Mouse (Mus musculus) MEL (cell line): ENCODE measurements around the gene Gm15155. TPM values are rescaled to one million over a fixed set of nuclear protein-coding genes. Genes with fewer than 3 reads are reported as not detected.

Experiments used
- DNase-seq: peaks from one replicate; pipeline ENCODE4 v3.0.0; 2011; ENCODE audit warnings: low read depth, low spot score
- H3K27ac ChIP-seq: 2 replicates; pipeline ENCODE4 v1.5.1; 2012; ENCODE audit warnings: low read depth, mild to moderate bottlenecking, control low read depth, low read length, moderate library complexity; ENCODE audit not compliant: control insufficient read depth
- H3K27me3 ChIP-seq, 2 experiments: fragments of 150-350 bp in 1 of 2; sonication (generic) in 1 of 2; 2 replicates each; pipeline ENCODE4 v1.6.1; 2012; ENCODE audit warnings: low read length in 2 of 2, mild to moderate bottlenecking in 2 of 2, improper control_type of control experiment in 1 of 2, moderate library complexity in 1 of 2; ENCODE audit not compliant: insufficient read depth in 2 of 2, control insufficient read depth in 1 of 2
- H3K36me3 ChIP-seq, 2 experiments: 2 replicates each; pipeline ENCODE4 v1.6.1; 2012 to 2014; ENCODE audit warnings: low read length in 2 of 2, improper control_type of control experiment in 1 of 2, inconsistent platforms in 1 of 2, mild to moderate bottlenecking in 1 of 2; ENCODE audit not compliant: insufficient read depth in 2 of 2, control insufficient read depth in 1 of 2
- H3K4me1 ChIP-seq, 2 experiments: fragments of 150-350 bp in 1 of 2; sonication (generic) in 1 of 2; 2 replicates each; pipeline ENCODE4 v1.6.1; 2012; ENCODE audit warnings: low read length in 2 of 2, improper control_type of control experiment in 1 of 2, mild to moderate bottlenecking in 1 of 2; ENCODE audit not compliant: insufficient read depth in 2 of 2, control insufficient read depth in 1 of 2
- H3K4me3 ChIP-seq, 2 experiments: fragments of 150-350 bp in 1 of 2; sonication (generic) in 1 of 2; 2 replicates each; pipeline ENCODE4 v1.5.1; 2012; ENCODE audit warnings: low read depth in 2 of 2, low read length in 2 of 2, mild to moderate bottlenecking in 2 of 2, moderate library complexity in 2 of 2, control low read depth in 1 of 2, improper control_type of control experiment in 1 of 2; ENCODE audit not compliant: control insufficient read depth in 1 of 2, insufficient read depth in 1 of 2
- H3K79me2 ChIP-seq: 2 replicates; pipeline ENCODE4 v1.6.1; 2012; ENCODE audit warnings: mild to moderate bottlenecking, low read length, moderate library complexity; ENCODE audit not compliant: control insufficient read depth, poor library complexity, insufficient read depth
- H3K9ac ChIP-seq: 2 replicates; pipeline ENCODE4 v1.6.1; 2012; ENCODE audit warnings: low read depth, mild to moderate bottlenecking, control low read depth, low read length, moderate library complexity; ENCODE audit not compliant: control insufficient read depth, poor library complexity, severe bottlenecking
- H3K9me3 ChIP-seq: fragments of 150-350 bp; sonication (generic); replicated peaks from 2 replicates; pipeline ENCODE4 v1.6.1; 2012; ENCODE audit warnings: mild to moderate bottlenecking, low read length, improper control_type of control experiment, moderate library complexity; ENCODE audit not compliant: insufficient read depth
- BHLHE40 ChIP-seq: IDR thresholded peaks from 2 replicates; pipeline ENCODE4 v1.6.1; 2012; ENCODE audit warnings: low read depth, mild to moderate bottlenecking, inconsistent platforms, low read length, improper control_type of control experiment, borderline replicate concordance
- CHD1 ChIP-seq: IDR thresholded peaks from 2 replicates; pipeline ENCODE4 v1.6.1; 2012; ENCODE audit warnings: low read depth, mild to moderate bottlenecking, inconsistent platforms, low read length, improper control_type of control experiment
- CHD2 ChIP-seq: IDR thresholded peaks from 2 replicates; pipeline ENCODE4 v1.6.1; 2011; ENCODE audit warnings: low read length, improper control_type of control experiment
- CTCF ChIP-seq, 3 experiments: IDR thresholded peaks in 2 of 3; conservative IDR thresholded peaks in 1 of 3; 2 replicates each; pipeline ENCODE4 v1.5.1; 2011 to 2012; ENCODE audit warnings: low read length in 3 of 3, low read depth in 2 of 3, mild to moderate bottlenecking in 2 of 3, improper control_type of control experiment in 1 of 3, inconsistent platforms in 1 of 3, mixed read lengths in 1 of 3, moderate library complexity in 1 of 3; ENCODE audit not compliant: control insufficient read depth in 1 of 3, insufficient read depth in 1 of 3, poor library complexity in 1 of 3, severe bottlenecking in 1 of 3
- ELF1 ChIP-seq: IDR thresholded peaks from 2 replicates; pipeline ENCODE4 v1.6.1; 2014; ENCODE audit warnings: low read depth, mild to moderate bottlenecking, inconsistent platforms, low read length, improper control_type of control experiment, moderate library complexity
- EP300 ChIP-seq, 2 experiments: IDR thresholded peaks; 2 replicates each; pipeline ENCODE4 v1.6.1; 2011; ENCODE audit warnings: improper control_type of control experiment in 2 of 2, low read length in 2 of 2, low read depth in 1 of 2, mild to moderate bottlenecking in 1 of 2
- GABPA ChIP-seq: IDR thresholded peaks from 2 replicates; pipeline ENCODE4 v1.6.1; 2012; ENCODE audit warnings: low read depth, mild to moderate bottlenecking, inconsistent platforms, low read length, improper control_type of control experiment, moderate library complexity
- GATA1 ChIP-seq: IDR thresholded peaks from 2 replicates; pipeline ENCODE4 v1.6.1; 2011; ENCODE audit warnings: low read depth, low read length, improper control_type of control experiment
- JUND ChIP-seq: IDR thresholded peaks from 2 replicates; pipeline ENCODE4 v1.6.1; 2011; ENCODE audit warnings: low read depth, mild to moderate bottlenecking, improper control_type of control experiment, low read length
- MXI1 ChIP-seq: IDR thresholded peaks from 2 replicates; pipeline ENCODE4 v1.6.1; 2011; ENCODE audit warnings: mild to moderate bottlenecking, low read depth, low read length, improper control_type of control experiment
- MYC ChIP-seq: IDR thresholded peaks from 2 replicates; pipeline ENCODE4 v1.6.1; 2011; ENCODE audit warnings: low read depth, mild to moderate bottlenecking, low read length, improper control_type of control experiment, moderate library complexity
- NELFE ChIP-seq: IDR thresholded peaks from 2 replicates; pipeline ENCODE4 v1.6.1; 2011; ENCODE audit warnings: low read depth, low read length, improper control_type of control experiment
- POLR2A ChIP-seq, 2 experiments: IDR thresholded peaks; 2 replicates each; pipeline ENCODE4 v1.6.1; 2011 to 2012; ENCODE audit warnings: low read length in 2 of 2, mild to moderate bottlenecking in 2 of 2, control low read depth in 1 of 2, improper control_type of control experiment in 1 of 2, low read depth in 1 of 2, moderate library complexity in 1 of 2; ENCODE audit not compliant: control insufficient read depth in 1 of 2, insufficient read depth in 1 of 2, poor library complexity in 1 of 2
- SMC3 ChIP-seq: IDR thresholded peaks from 2 replicates; pipeline ENCODE4 v1.6.1; 2011; ENCODE audit warnings: low read depth, low read length, improper control_type of control experiment
- TAL1 ChIP-seq: IDR thresholded peaks from 2 replicates; pipeline ENCODE4 v1.6.1; 2012; ENCODE audit warnings: mild to moderate bottlenecking, inconsistent platforms, low read length, moderate library complexity, mixed read lengths
- TBP ChIP-seq: IDR thresholded peaks from 2 replicates; pipeline ENCODE4 v1.8.0; 2011; ENCODE audit warnings: low read depth, low read length, improper control_type of control experiment
- UBTF ChIP-seq: IDR thresholded peaks from 2 replicates; pipeline ENCODE4 v1.6.1; 2012; ENCODE audit warnings: low read depth, mild to moderate bottlenecking, inconsistent platforms, low read length, improper control_type of control experiment, moderate library complexity, borderline replicate concordance; ENCODE audit not compliant: insufficient read depth
- USF2 ChIP-seq, 2 experiments: IDR thresholded peaks; 2 replicates each; pipeline ENCODE4 v1.6.1; 2011 to 2012; ENCODE audit warnings: improper control_type of control experiment in 2 of 2, low read length in 2 of 2, borderline replicate concordance in 1 of 2, inconsistent platforms in 1 of 2, low read depth in 1 of 2, mild to moderate bottlenecking in 1 of 2; ENCODE audit not compliant: insufficient read depth in 1 of 2
- ZC3H11A ChIP-seq: IDR thresholded peaks from 2 replicates; pipeline ENCODE4 v1.6.1; 2012; ENCODE audit warnings: low read depth, mild to moderate bottlenecking, inconsistent platforms, low read length, improper control_type of control experiment
- ZKSCAN1 ChIP-seq: IDR thresholded peaks from 2 replicates; pipeline ENCODE4 v1.6.1; 2012; ENCODE audit warnings: low read depth, mild to moderate bottlenecking, inconsistent platforms, low read length, improper control_type of control experiment, moderate library complexity
- polyA plus RNA-seq, 2 experiments: library from polyadenylated mRNA; stranded (reverse) in 1 of 2; unstranded in 1 of 2; fragments of >175 nt in 1 of 2; fragments of >200 nt in 1 of 2; gene quantifications; 2 replicates each; pipeline versions ENCODE4 v1.2.1 to v1.2.4; 2012; ENCODE audit warnings: low replicate concordance in 2 of 2, low read depth in 1 of 2; ENCODE audit not compliant: insufficient read length in 2 of 2, insufficient read depth in 1 of 2, missing spikeins in 1 of 2
- total RNA-seq: library from RNA; depleted of rRNA; stranded (reverse); fragments of 300-350 nt; gene quantifications from 2 replicates; pipeline ENCODE4 v1.2.3, GENCODE M21; 2012; rRNA removed

Gene Gm15155
- not detected in 2 replicates for total RNA-seq
- polyA plus RNA-seq: not detected

GRCm38 (mm10) chrX:155624341-155624841 lies at the start of gene Gm15155:
Gm15155 (plus strand) TSS chrX:155624741.
- no peak for DNase-seq
- Histone ChIP-seq H3K79me2 (no peaks in the 10 kb centered on the region), H3K9ac (no peak within 1 kb of the TSS), H3K9me3 (no peaks in the 10 kb centered on the region), H3K27ac (no peak within 1 kb of the TSS), H3K27me3 (no peaks in the 10 kb centered on the region)
- TF ChIP-seq ZKSCAN1 (no peak), CHD2 (no peak), BHLHE40 (no peak), GABPA (no peak), JUND (no peak), GATA1 (no peak), UBTF (no peak), USF2 (IDR thresholded peaks at IDR 0.05; ENCODE audit: borderline replicate concordance in 1 of 2, insufficient read depth in 1 of 2, low read depth in 1 of 2, low read length in 2 of 2) (no peak), TBP (no peak), ZC3H11A (no peak)
- TF ChIP-seq, all 39 proteins: peak for 0
- H3K4me1 ChIP-seq: no peaks in the 10 kb centered on the region
- no peaks in the 10 kb centered on the region for H3K36me3 ChIP-seq
- H3K4me3 ChIP-seq: no peak within 1 kb of the TSS

GRCm38 (mm10) chrX:155579791-155580190 lies 44.8 kb upstream of the Gm15155 start:
- Histone ChIP-seq H3K9me3 (no peaks in the 10 kb centered on the region), H3K4me1 (no peaks in the 10 kb centered on the region), H3K27me3 (no peaks in the 10 kb centered on the region), H3K79me2 (no peaks in the 10 kb centered on the region), H3K27ac (no peak overlapping the region), H3K9ac (no peak overlapping the region), H3K36me3 (no peaks in the 10 kb centered on the region), H3K4me3 (no peak overlapping the region)
- DNase-seq: no peak
- TF ChIP-seq TAL1: no peak
- no peak for TF ChIP-seq SMC3
- no peak for TF ChIP-seq MYC
- TF ChIP-seq UBTF: no peak
- TF ChIP-seq JUND: no peak
- no peak for TF ChIP-seq GABPA
- TF ChIP-seq NELFE: no peak
- TF ChIP-seq GATA1: no peak
- no peak for TF ChIP-seq CTCF (IDR thresholded peaks at IDR 0.05 in 2 of 3, conservative IDR thresholded peaks at IDR 0.05 in 1 of 3; ENCODE audit: control insufficient read depth in 1 of 3, insufficient read depth in 1 of 3, low read depth in 2 of 3, low read length in 3 of 3, poor library complexity in 1 of 3, severe bottlenecking in 1 of 3)
- no peak for TF ChIP-seq ELF1
- TF ChIP-seq EP300 (IDR thresholded peaks at IDR 0.05; ENCODE audit: low read depth in 1 of 2, low read length in 2 of 2): no peak
- TF ChIP-seq MXI1: no peak
- no peak for TF ChIP-seq CHD1
- TF ChIP-seq POLR2A (IDR thresholded peaks at IDR 0.05; ENCODE audit: control insufficient read depth in 1 of 2, insufficient read depth in 1 of 2, low read depth in 1 of 2, low read length in 2 of 2, poor library complexity in 1 of 2): no peak
